Mouse (Mus musculus): ENCODE results near the gene Neurl4. TPM values are rescaled to one million over a fixed set of nuclear protein-coding genes. Genes with fewer than 3 reads are reported as not detected.

The Neurl4 gene
- polyA plus RNA-seq, 1 experiment from 2014 or later = 12.3 TPM

GRCm38 (mm10) chr11:69904311-69904710, 3.4 kb downstream of the Neurl4 start:
- no peak for ATAC-seq (ENCODE audit: insufficient number of reproducible peaks, insufficient read depth, low FRiP score, low TSS enrichment, low read depth)
- H3K9me3 ChIP-seq = no peaks in the 10 kb centered on the region
- H3K27me3 ChIP-seq = no peaks in the 10 kb centered on the region
- 95% methylated on average over 9 of the region's 9 CpGs for WGBS
- H3K4me1 ChIP-seq = peaks cover 20% of the 10 kb centered on the region
- H3K27ac ChIP-seq = no peak overlapping the region
- H3K4me3 ChIP-seq = no peak overlapping the region
- H3K36me3 ChIP-seq = peaks cover 62% of the 10 kb centered on the region
- H3K9ac ChIP-seq = 0 out of 2 replicates have a peak overlapping the region, but pooled peaks have one; percentile 2
- H3K4me2 ChIP-seq = no peak overlapping the region

- 96% methylated on average over 11 of the region's 11 CpGs for WGBS
Measured at GRCm38 (mm10) chr11:69908645-69909044, 7.8 kb downstream of the Neurl4 start.

GRCm38 (mm10) chr11:69909174-69909573, 8.3 kb downstream of the Neurl4 start:
- Histone ChIP-seq H3K9ac (no peak overlapping the region), H3K27me3 (no peaks in the 10 kb centered on the region), H3K4me2 (no peak overlapping the region), H3K4me1 (peaks cover 9% of the 10 kb centered on the region), H3K27ac (no peak overlapping the region), H3K36me3 (peaks cover 93% of the 10 kb centered on the region), H3K9me3 (no peaks in the 10 kb centered on the region), H3K4me3 (no peak overlapping the region)
- 87% methylated on average over 5 of the region's 5 CpGs for WGBS
- ATAC-seq (ENCODE audit: insufficient number of reproducible peaks, insufficient read depth, low FRiP score, low TSS enrichment, low read depth) = no peak

More at GRCm38 (mm10) chr11:69908645-69909044, 7.8 kb downstream of the Neurl4 start:
- H3K4me2 ChIP-seq = no peak overlapping the region
- no peak overlapping the region for H3K4me3 ChIP-seq
- peaks cover 98% of the 10 kb centered on the region for H3K36me3 ChIP-seq
- no peak overlapping the region for H3K27ac ChIP-seq
- H3K27me3 ChIP-seq = no peaks in the 10 kb centered on the region
- H3K9me3 ChIP-seq = no peaks in the 10 kb centered on the region
- peak overlapping the region; percentile 40; the same call in 1 of the 2 replicates for H3K9ac ChIP-seq
- ATAC-seq (ENCODE audit: insufficient number of reproducible peaks, insufficient read depth, low FRiP score, low TSS enrichment, low read depth) = no peak
- H3K4me1 ChIP-seq = peaks cover 9% of the 10 kb centered on the region

DNA sequence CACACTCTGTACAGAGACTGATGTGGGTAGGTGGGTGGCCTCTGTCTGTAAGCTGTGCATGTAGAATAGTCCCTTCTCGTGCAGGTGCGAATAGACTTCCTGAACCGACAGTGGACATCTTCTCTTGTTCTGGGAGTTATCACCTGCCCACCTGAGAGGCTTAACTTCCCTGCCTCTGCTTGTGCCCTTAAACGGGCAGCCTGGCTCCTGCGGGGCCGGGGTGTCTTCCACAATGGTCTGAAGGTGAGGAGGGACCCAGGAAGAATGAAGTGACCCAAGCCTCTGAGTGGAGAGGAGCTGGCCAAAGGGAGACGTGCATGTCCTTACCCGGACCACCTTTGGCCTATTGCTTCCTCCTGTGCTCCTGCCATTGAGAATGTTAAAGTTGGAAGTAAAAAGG, 9.3 kb downstream of the Neurl4 start:
- WGBS = 92% methylated on average over 8 of the region's 8 CpGs
- no peak for ATAC-seq (ENCODE audit: insufficient number of reproducible peaks, insufficient read depth, low FRiP score, low TSS enrichment, low read depth)
- Histone ChIP-seq H3K9me3 (no peaks in the 10 kb centered on the region), H3K27ac (no peak overlapping the region), H3K27me3 (no peaks in the 10 kb centered on the region), H3K4me1 (peaks cover 19% of the 10 kb centered on the region), H3K9ac (no peak overlapping the region), H3K4me2 (no peak overlapping the region), H3K4me3 (no peak overlapping the region), H3K36me3 (peaks cover 87% of the 10 kb centered on the region)

DNA sequence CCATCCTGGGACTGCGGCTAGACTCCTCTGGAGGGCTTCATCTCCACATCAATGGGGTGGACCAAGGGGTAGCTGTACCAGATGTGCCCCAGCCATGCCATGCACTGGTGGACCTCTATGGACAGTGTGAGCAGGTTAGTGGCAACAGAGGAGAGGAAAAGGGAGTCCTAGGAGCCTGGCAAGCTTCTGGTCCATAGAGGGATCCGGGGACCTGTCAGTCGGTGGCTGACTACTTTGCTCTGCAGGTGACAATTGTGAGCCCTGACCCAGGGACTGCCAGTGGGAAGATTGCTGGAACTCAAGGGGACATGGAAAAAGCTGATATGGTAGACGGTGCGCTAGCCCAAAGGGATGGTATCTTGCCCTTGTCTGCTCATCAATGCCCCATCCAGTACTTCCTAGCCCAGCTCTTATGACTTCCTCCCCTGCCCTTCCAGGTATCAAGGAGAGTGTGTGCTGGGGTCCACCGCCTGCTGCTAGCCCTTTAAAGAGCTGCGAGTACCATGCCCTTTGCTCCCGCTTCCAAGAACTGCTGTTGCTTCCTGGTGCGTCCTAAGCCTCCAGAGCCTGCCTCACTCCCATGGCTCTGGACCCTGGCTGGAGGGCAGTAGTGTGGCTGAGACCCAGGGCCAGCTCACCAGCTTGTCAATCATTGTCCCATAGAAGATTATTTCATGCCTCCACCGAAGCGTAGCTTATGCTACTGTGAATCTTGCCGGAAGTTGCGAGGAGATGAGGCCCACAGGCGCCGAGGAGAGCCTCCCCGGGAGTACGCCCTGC, 10.1 kb downstream of the Neurl4 start:
- no peak for ATAC-seq (ENCODE audit: insufficient number of reproducible peaks, insufficient read depth, low FRiP score, low TSS enrichment, low read depth)
- H3K27ac ChIP-seq = no peak overlapping the region
- H3K27me3 ChIP-seq = no peaks in the 10 kb centered on the region
- no peak overlapping the region for H3K4me2 ChIP-seq
- H3K4me1 ChIP-seq = peaks cover 27% of the 10 kb centered on the region
- no peak overlapping the region for H3K4me3 ChIP-seq
- no peak overlapping the region for H3K9ac ChIP-seq
- no peaks in the 10 kb centered on the region for H3K9me3 ChIP-seq
- WGBS = 90% methylated on average over 17 of the region's 17 CpGs
- H3K36me3 ChIP-seq = peaks cover 87% of the 10 kb centered on the region

DNA sequence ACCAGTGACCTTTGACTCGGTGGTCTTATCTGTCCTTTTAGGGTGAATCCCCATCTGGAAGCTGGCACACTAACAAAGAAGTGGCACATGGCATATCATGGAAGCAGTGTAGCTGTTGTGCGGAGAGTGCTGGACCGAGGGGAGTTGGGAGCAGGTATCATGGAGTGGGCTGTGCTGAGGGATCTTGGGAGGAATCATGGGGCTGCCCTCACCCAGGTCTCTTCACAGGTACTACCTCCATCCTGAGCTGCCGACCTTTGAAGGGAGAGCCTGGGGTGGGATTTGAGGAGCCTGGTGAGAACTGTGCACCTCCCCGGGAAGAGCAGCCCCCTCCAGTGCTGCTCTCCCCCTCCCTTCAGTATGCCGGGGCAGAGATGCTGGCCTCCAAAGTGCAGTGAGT, 10.8 kb downstream of the Neurl4 start:
- H3K4me3 ChIP-seq = no peak overlapping the region
- H3K36me3 ChIP-seq = peaks cover 87% of the 10 kb centered on the region

DNA sequence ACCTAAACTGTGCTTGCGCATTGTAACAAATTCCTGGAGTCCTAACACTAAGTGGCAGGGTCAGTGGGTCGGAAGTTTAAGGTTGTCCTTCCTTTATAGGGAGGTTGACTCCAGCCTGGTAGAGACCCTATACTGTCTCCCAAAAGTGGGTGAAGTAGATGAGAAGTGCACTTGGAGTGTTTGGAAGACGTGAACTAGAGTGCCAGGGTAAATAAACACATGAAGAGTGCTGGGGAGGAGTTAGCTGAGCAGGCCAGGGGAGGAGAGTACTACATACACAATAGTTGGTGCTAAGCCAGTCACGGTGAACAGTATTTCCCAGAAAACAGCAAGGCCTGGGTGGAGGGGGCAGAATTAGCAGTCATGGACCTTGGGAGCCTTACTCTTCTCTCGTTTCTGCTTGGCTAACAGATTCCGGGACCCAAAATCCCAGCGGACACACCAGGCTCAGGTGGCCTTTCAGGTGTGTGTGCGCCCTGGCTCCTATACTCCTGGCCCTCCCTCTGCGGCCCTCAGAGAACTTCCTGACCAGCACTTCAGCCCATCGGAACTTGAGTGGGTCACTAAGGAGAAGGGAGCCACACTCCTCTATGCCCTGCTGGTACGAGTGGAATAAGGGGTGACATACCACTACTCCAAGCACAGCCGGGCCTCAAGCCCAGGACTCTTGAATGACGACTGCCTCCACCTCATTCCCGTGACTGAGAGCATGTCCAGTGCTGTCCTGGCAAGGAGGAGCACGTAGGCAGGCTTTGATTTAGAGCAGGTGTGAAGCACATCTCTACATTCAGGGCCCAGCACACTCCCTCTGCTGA, 12.1 kb downstream of the Neurl4 start:
- H3K9me3 ChIP-seq = no peaks in the 10 kb centered on the region
- ATAC-seq (ENCODE audit: insufficient number of reproducible peaks, insufficient read depth, low FRiP score, low TSS enrichment, low read depth) = no peak
- peak overlapping the region; percentile 97 for H3K4me3 ChIP-seq
- peak overlapping the region; percentile 91 for H3K9ac ChIP-seq
- H3K4me2 ChIP-seq = peak overlapping the region; percentile 99
- H3K27me3 ChIP-seq = no peaks in the 10 kb centered on the region
- peaks cover 35% of the 10 kb centered on the region for H3K4me1 ChIP-seq
- WGBS = 77% methylated on average over 15 of the region's 15 CpGs
- H3K27ac ChIP-seq = peak overlapping the region; percentile 94; the same call in 1 of the 2 replicates
- H3K36me3 ChIP-seq = peaks cover 87% of the 10 kb centered on the region

More for the DNA sequence above, 10.8 kb downstream of the Neurl4 start:
- Histone ChIP-seq H3K4me2 (no peak overlapping the region), H3K4me1 (peaks cover 31% of the 10 kb centered on the region), H3K27me3 (no peaks in the 10 kb centered on the region), H3K9me3 (no peaks in the 10 kb centered on the region), H3K9ac (no peak overlapping the region), H3K27ac (no peak overlapping the region)
- no peak for ATAC-seq (ENCODE audit: insufficient number of reproducible peaks, insufficient read depth, low FRiP score, low TSS enrichment, low read depth)
- 88% methylated on average over 6 of the region's 6 CpGs for WGBS

- Histone ChIP-seq H3K36me3 (peaks cover 87% of the 10 kb centered on the region), H3K27ac (peak within 1 kb of the TSS; percentile 94), H3K27me3 (no peaks in the 10 kb centered on the region), H3K4me1 (peaks cover 37% of the 10 kb centered on the region), H3K9me3 (no peaks in the 10 kb centered on the region), H3K4me3 (peak within 1 kb of the TSS; percentile 97), H3K4me2 (peak within 1 kb of the TSS; percentile 99), H3K9ac (peak within 1 kb of the TSS; percentile 91)
- WGBS = 1% methylated on average over 61 of the region's 61 CpGs
- ATAC-seq (ENCODE audit: insufficient number of reproducible peaks, insufficient read depth, low FRiP score, low TSS enrichment, low read depth) = peak; percentile 80
Measured at GRCm38 (mm10) chr11:69913554-69914371, 12.9 kb downstream of the Neurl4 start, which contains the start of gene Gps2. TSS of gene Gps2 (plus strand) at chr11:69913888.

DNA sequence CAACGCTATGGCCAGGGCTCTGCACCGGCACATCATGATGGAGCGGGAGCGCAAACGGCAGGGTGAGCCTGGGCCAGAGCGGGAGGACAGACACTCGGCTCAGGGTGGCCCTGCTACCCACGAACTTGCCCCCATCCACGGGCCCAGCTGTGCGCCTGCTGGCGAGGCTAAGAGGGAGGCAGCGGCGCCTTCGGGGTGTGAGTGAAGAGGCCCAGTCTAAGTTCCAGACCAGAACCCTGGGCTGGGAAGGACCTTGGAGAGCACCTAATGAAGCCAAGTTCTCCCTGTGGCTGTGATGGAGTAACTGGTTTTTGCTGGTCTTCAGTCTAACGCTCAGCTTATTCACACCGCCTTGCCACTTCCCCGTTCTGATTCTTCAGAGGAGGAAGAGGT, 13.5 kb downstream of the Neurl4 start:
- Histone ChIP-seq H3K9ac (peak overlapping the region; percentile 91), H3K27me3 (no peaks in the 10 kb centered on the region), H3K9me3 (no peaks in the 10 kb centered on the region), H3K4me1 (peaks cover 43% of the 10 kb centered on the region), H3K4me2 (peak overlapping the region; percentile 99), H3K27ac (peak overlapping the region; percentile 94), H3K36me3 (peaks cover 84% of the 10 kb centered on the region), H3K4me3 (peak overlapping the region; percentile 97)
- WGBS = 3% methylated on average over 17 of the region's 17 CpGs
- 0 out of 2 replicates have a peak, but pooled peaks have one; percentile 4 for ATAC-seq (ENCODE audit: insufficient number of reproducible peaks, insufficient read depth, low FRiP score, low TSS enrichment, low read depth)

- Histone ChIP-seq H3K27me3 (no peaks in the 10 kb centered on the region), H3K27ac (no peak overlapping the region), H3K36me3 (peaks cover 78% of the 10 kb centered on the region), H3K4me1 (peaks cover 48% of the 10 kb centered on the region), H3K4me2 (peak overlapping the region; percentile 99), H3K9ac (peak overlapping the region; percentile 91), H3K9me3 (no peaks in the 10 kb centered on the region), H3K4me3 (peak overlapping the region; percentile 97)
- no peak for ATAC-seq (ENCODE audit: insufficient number of reproducible peaks, insufficient read depth, low FRiP score, low TSS enrichment, low read depth)
- WGBS = 33% methylated on average over 9 of the region's 9 CpGs
Measured at GRCm38 (mm10) chr11:69914917-69915430, 14.1 kb downstream of the Neurl4 start.
